Mouse (Mus musculus) ES-E14 (cell line): ENCODE measurements around the gene Slc16a3.

ENCODE experiments used
- CHD2 ChIP-seq: IDR thresholded peaks from 2 replicates; pipeline ENCODE4 v1.6.1; 2014; ENCODE audit warnings: mild to moderate bottlenecking, low read depth, low read length, inconsistent platforms
- HCFC1 ChIP-seq: IDR thresholded peaks from 2 replicates; pipeline ENCODE4 v1.6.1; 2012; ENCODE audit warnings: low read length, inconsistent platforms, borderline replicate concordance; ENCODE audit not compliant: insufficient read depth
- MAFK ChIP-seq: IDR thresholded peaks from 2 replicates; pipeline ENCODE4 v1.6.1; 2014; ENCODE audit warnings: mild to moderate bottlenecking, low read depth, low read length, inconsistent platforms; ENCODE audit not compliant: insufficient read depth
- ZC3H11A ChIP-seq: IDR thresholded peaks from 2 replicates; pipeline ENCODE4 v1.6.1; 2012; ENCODE audit warnings: low read depth, mild to moderate bottlenecking, inconsistent platforms, low read length, borderline replicate concordance
- ZNF384 ChIP-seq: IDR thresholded peaks from 2 replicates; pipeline ENCODE4 v1.6.1; 2012; ENCODE audit warnings: low read depth, low read length, inconsistent platforms

GRCm38 (mm10) chr11:120993586-120993985 is 45.3 kb downstream of the Slc16a3 start:
- TF ChIP-seq MAFK (no peak), ZC3H11A (no peak), CHD2 (no peak), ZNF384 (no peak), HCFC1 (no peak)
